Mouse (Mus musculus) urinary bladder, postnatal 0 days (tissue): ENCODE measurements around the gene Cyp2t4. TPM values are rescaled to one million over a fixed set of nuclear protein-coding genes. Genes with fewer than 3 reads are reported as not detected.

Source experiments
- microRNA counts: library from miRNA; unstranded; fragments of <30 nt; microRNA quantifications from one replicate; lab custom pipeline; 2016
- microRNA-seq: library from miRNA; unstranded; fragments of <30 nt; microRNA quantifications from one replicate; pipeline ENCODE4, GENCODE M21; 2016
- polyA plus RNA-seq: library from polyadenylated mRNA; unstranded; fragments of >200 nt; fragmentation: Nextera tagmentation; extraction: Ambion mirVana; gene quantifications from 2 replicates; pipeline ENCODE4 v1.2.1, GENCODE M21; 2015

The Cyp2t4 gene
- polyA plus RNA-seq = not detected in 2 replicates

GRCm38 (mm10) chr7:27153205-27153764 lies at the start of gene Cyp2t4:
Gene Cyp2t4 (plus strand): TSS chr7:27153714.

GRCm38 (mm10) chr7:27119676-27120075 lies 33.8 kb upstream of the Cyp2t4 start, which contains the start of gene Cyp2f2:
Gene Cyp2f2 (plus strand): TSS chr7:27119909.

GRCm38 (mm10) chr7:27166614-27167474 lies 13.3 kb downstream of the Cyp2t4 start, which contains the start of gene Egln2:
Gene Egln2 (minus strand): TSS chr7:27166802.

GRCm38 (mm10) chr7:27178324-27179216 lies 25.1 kb downstream of the Cyp2t4 start, which contains the start of gene Rab4b:
Gene Rab4b (minus strand): TSS chr7:27178896.

GRCm38 (mm10) chr7:27180837-27181695 lies 27.6 kb downstream of the Cyp2t4 start, which contains the start of the genes Gm21983 and Mia:
Gene Gm21983 (minus strand): TSS chr7:27181086.
Gene Mia (minus strand): TSS chr7:27181157.

DNA sequence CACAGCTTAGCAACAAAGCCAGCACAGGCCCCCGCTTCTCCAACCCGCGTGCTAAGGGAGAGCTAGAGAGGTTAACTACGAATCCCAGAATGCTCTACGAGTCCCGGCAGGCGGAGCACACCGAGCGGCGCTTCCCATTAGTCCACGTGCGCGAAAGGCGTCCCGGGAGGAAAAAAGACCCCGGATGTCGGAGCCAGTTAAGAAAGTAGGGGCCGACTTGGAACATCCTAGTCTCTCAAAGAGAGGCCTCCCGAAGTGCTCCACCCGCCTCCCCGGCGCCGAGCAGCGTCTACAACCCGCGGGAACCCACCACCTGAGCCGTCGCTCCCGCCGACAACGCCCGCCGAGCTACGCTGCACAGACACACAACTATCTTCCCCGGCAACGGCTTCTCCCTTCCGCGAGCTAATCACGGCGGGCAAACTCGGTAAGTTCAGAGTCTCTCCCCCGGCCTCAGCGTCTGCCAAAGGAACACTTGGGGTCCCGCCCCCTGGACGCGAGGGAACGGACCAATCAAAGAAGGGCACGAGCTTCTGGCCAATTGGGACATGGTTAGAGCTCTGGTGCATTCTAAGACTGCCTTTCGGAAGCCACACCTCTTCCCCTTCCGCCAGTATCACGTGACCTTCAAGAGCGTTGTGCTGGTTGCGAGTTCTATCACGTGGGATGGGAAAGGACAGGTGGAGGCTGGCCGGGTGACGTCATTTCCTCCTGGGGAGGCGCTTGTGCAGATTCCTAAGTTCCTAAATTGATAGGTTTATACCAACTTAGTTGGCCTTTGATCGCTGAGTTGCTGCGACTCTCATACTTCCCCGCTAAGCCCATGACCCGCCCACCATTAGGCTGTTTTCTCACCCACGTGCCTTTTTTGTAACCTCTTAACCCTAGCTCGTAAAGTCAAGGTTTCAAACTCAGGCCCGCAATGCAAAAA lies 42.4 kb downstream of the Cyp2t4 start, which contains the start of the genes BC024978 and Snrpa:
BC024978 (plus strand) TSS at position 101 of the 931 bp plus-strand sequence.
Snrpa (minus strand) TSS at position 591 of the 931 bp plus-strand sequence.

MicroRNA genes within 50 kb of the gene (microRNA counts, 519-probe panel; counts per million panel counts)
- not detected for microRNA mmu-miR-1191 (lab: Ali Mortazavi, UCI)

Small RNA genes lying within 50 kb of the gene (microRNA-seq; reads per million reads assigned to microRNA genes)
- gene Mir1191 (1.5 reads per million), gene Mir3101 (not detected)

Other genes starting within 250 kb of the Cyp2t4 start
- gene Cyp2a22, start 214.3 kb upstream of the Cyp2t4 start, polyA plus RNA-seq = not detected in 2 replicates
- gene Cyp2a12, start 124.6 kb upstream of the Cyp2t4 start, polyA plus RNA-seq = not detected in 2 replicates
- 1.2 TPM in 2 replicates for gene Cyp2f2, start 33.8 kb upstream of the Cyp2t4 start, polyA plus RNA-seq
- 51.9 and 54.2 TPM in 2 replicates for gene Egln2, start 13.1 kb downstream of the Cyp2t4 start, polyA plus RNA-seq
- 78.5 and 84.2 TPM in 2 replicates for gene Rab4b, start 25.2 kb downstream of the Cyp2t4 start, polyA plus RNA-seq
- not detected in 2 replicates for gene Gm21983, start 27.4 kb downstream of the Cyp2t4 start, polyA plus RNA-seq
- gene Mia, start 27.4 kb downstream of the Cyp2t4 start, polyA plus RNA-seq = 0.49 and 0.75 TPM in 2 replicates
- 2.2 and 2.4 TPM in 2 replicates for gene BC024978, start 42.1 kb downstream of the Cyp2t4 start, polyA plus RNA-seq
- gene Snrpa, start 42.6 kb downstream of the Cyp2t4 start, polyA plus RNA-seq = 88.1 and 89.0 TPM in 2 replicates
- 3.4 and 3.6 TPM in 2 replicates for gene Itpkc, start 74.9 kb downstream of the Cyp2t4 start, polyA plus RNA-seq
- gene Coq8b, start 79.3 kb downstream of the Cyp2t4 start, polyA plus RNA-seq = 13.0 and 14.1 TPM in 2 replicates
- gene Numbl, start 104.7 kb downstream of the Cyp2t4 start, polyA plus RNA-seq = 21.1 and 22.5 TPM in 2 replicates
- 100 and 115 TPM in 2 replicates for gene Ltbp4, start 184.0 kb downstream of the Cyp2t4 start, polyA plus RNA-seq
- gene Shkbp1, start 202.3 kb downstream of the Cyp2t4 start, polyA plus RNA-seq = 26.1 and 28.3 TPM in 2 replicates
- 0.51 and 1.5 TPM in 2 replicates for gene Gm20479, start 203.7 kb downstream of the Cyp2t4 start, polyA plus RNA-seq